Mouse (Mus musculus): ENCODE results near the gene Ccdc114.

- no peak for TF ChIP-seq CTCF (IDR thresholded peaks at IDR 0.05)
- no peak for TF ChIP-seq EP300 (IDR thresholded peaks at IDR 0.05)
These were observed 47.0 kb upstream of the Ccdc114 start for GRCm38 (mm10) chr7:45876895-45877294.

Measured in lung, postnatal 0 days (tissue).